Mouse (Mus musculus) heart, adult 2 months (tissue): Measurements from ENCODE around the gene Fosl1.

Experiments used
- CTCF ChIP-seq: fragments of 200-600 bp; IDR thresholded peaks from 2 replicates; pipeline ENCODE4 v1.8.1; 2022; ENCODE audit warnings: antibody characterized with exemption, mild to moderate bottlenecking, moderate library complexity
- EP300 ChIP-seq: fragments of 200-500 bp; IDR thresholded peaks from 2 replicates; pipeline ENCODE4 v1.6.1; 2011; ENCODE audit warnings: low read depth, low read length, control low read depth; ENCODE audit not compliant: insufficient read depth
- POLR2A ChIP-seq: fragments of 200-500 bp; IDR thresholded peaks from 2 replicates; pipeline ENCODE4 v1.6.1; 2011; ENCODE audit warnings: mild to moderate bottlenecking, low read depth, low read length, control low read depth; ENCODE audit not compliant: insufficient read depth

DNA sequence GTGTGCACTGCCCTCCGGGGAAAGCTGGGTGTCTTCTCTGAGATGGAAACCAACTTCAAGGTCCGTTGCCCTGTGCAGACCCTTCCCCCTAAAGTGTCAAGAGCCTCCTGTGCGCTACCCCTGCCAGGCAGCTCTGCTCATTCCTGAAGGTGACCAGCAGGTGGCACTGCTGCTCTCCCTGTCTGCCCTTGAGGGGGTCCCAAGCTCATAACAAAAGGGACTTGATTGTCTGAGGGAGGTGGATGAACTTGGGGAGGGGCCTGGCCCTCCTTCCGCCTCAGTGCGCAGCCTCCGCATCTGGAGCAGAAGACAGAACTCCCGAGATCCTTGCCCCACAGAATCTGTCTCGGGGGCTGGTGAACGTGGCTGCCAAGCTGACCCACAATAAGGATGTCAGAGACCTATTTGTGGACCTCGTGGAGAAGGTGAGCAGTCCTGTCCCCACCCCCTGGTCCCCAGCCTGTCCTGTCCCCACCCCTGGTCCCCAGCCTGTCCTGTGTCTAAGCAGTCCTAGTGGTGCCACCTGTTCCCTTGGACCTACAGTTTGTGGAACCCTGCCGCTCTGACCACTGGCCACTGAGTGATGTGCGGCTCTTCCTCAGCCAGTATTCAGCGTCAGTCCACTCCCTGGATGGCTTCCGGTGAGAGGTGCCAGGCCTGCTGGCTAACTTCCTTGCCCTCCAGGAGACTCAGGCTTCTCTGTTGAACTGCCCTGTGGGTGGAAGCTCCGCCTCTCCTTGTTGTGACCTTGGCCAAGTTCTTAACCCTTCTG is 16.6 kb downstream of the Fosl1 start:
- TF ChIP-seq POLR2A (no peak), EP300 (peak; percentile 76), CTCF (peak; percentile 93)
